Mouse (Mus musculus): ENCODE measurements around the gene Adgrb2. TPM values are rescaled to one million over a fixed set of nuclear protein-coding genes. Genes with fewer than 3 reads are reported as not detected.

The Adgrb2 gene
- 0.12 and 0.13 TPM in 2 replicates for polyA plus RNA-seq (2012; rRNA removed)

GRCm38 (mm10) chr4:129984421-129985061 is at the start of gene Adgrb2:
Gene Adgrb2, plus strand, starts transcription at chr4:129984870.

GRCm38 (mm10) chr4:130047331-130048202 is 62.9 kb downstream of the Adgrb2 start, which contains the start of gene Col16a1:
Gene Col16a1, plus strand, starts transcription at chr4:130047840.

Other genes with a start within 250 kb of the Adgrb2 start
- gene Khdrbs1, start 242.6 kb upstream of the Adgrb2 start, polyA plus RNA-seq (2012; rRNA removed) = 8.8 and 9.2 TPM in 2 replicates
- gene Ptp4a2, start 173.7 kb upstream of the Adgrb2 start, polyA plus RNA-seq (2012; rRNA removed) = 36.1 and 40.3 TPM in 2 replicates
- gene Spocd1, start 55.6 kb upstream of the Adgrb2 start, polyA plus RNA-seq (2012; rRNA removed) = 0.01 TPM in 2 replicates
- 4.1 and 4.4 TPM in 2 replicates for gene Col16a1, start 63.0 kb downstream of the Adgrb2 start, polyA plus RNA-seq (2012; rRNA removed)
- 23.9 and 25.7 TPM in 2 replicates for gene Pef1, start 117.7 kb downstream of the Adgrb2 start, polyA plus RNA-seq (2012; rRNA removed)
- gene Hcrtr1, start 154.5 kb downstream of the Adgrb2 start, polyA plus RNA-seq (2012; rRNA removed) = 0.08 and 0.12 TPM in 2 replicates
- gene Tinagl1, start 190.3 kb downstream of the Adgrb2 start, polyA plus RNA-seq (2012; rRNA removed) = 26.1 and 27.1 TPM in 2 replicates
- not detected in 2 replicates for gene Gm853, start 237.5 kb downstream of the Adgrb2 start, polyA plus RNA-seq (2012; rRNA removed)